Mouse (Mus musculus) heart, adult 2 months (tissue): ENCODE results near the gene Rab13.

Experiments
- EP300 ChIP-seq: fragments of 200-500 bp; IDR thresholded peaks from 2 replicates; pipeline ENCODE4 v1.6.1; 2011; ENCODE audit warnings: low read depth, low read length, control low read depth; ENCODE audit not compliant: insufficient read depth
- POLR2A ChIP-seq: fragments of 200-500 bp; IDR thresholded peaks from 2 replicates; pipeline ENCODE4 v1.6.1; 2011; ENCODE audit warnings: mild to moderate bottlenecking, low read depth, low read length, control low read depth; ENCODE audit not compliant: insufficient read depth

GRCm38 (mm10) chr3:90194759-90195158 is 18.7 kb upstream of the Rab13 start:
- TF ChIP-seq EP300 (no peak), POLR2A (no peak)
